Mouse (Mus musculus) adrenal gland, adult 2 months (tissue): Measurements from ENCODE around the gene Cdk1. TPM values are rescaled to one million over a fixed set of nuclear protein-coding genes. Genes with fewer than 3 reads are reported as not detected.

Source experiments
- DNase-seq: peaks from one replicate; pipeline ENCODE4 v3.0.0; 2021
- polyA plus RNA-seq: library from polyadenylated mRNA; depleted of rRNA; stranded (reverse); fragments of >200 nt; gene quantifications from 2 replicates; pipeline ENCODE4 v1.2.3, GENCODE M21; 2012; rRNA removed
- total RNA-seq, 2 experiments: library from RNA; stranded (reverse); gene quantifications; 2 replicates each; pipeline ENCODE4 v1.2.3; 2021

Gene Cdk1
- total and polyA plus RNA-seq, 3 experiments, result 3.6 to 6.2 (median 4.2) TPM

DNA sequence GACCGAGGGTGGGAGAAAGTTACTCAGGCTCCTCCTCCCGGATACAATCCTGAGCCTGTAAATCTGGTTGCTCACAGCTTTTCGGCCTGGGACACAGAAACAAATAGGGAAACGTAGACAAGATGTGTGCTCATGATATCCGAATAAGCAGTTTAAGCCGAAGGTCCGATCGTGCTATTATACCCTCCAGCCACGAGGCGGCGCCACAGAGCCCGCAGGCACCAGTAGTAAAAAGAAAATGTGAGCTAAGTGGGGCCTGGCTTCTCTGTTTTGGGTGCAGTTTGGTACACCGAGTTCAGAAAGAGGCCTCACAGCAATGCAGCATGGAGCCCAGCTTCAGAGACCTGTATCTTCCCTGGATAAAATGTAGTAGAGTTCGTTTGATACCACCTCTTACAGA is 46.5 kb downstream of the Cdk1 start:
- DNase-seq, result peak; percentile 40

DNA sequence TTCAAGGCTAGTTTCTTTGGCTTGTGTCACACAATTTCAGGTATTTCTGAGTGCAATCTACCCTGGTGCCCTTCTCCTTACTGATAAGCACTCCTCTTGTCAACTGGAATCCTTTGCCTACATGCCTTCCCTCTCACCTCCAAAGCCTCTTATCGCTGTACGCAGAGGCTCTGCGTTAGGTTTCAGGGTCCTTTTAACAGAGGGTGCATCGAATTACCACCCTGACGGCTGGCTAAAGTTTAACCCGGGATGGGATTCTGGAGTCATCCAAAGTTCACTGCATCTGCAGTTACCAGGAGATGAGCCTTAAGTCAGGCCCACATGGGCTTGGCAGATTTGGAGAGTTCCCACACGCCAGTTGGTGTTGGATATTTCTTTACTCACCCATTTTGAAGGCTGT is 47.1 kb downstream of the Cdk1 start:
- DNase-seq, result no peak

DNA sequence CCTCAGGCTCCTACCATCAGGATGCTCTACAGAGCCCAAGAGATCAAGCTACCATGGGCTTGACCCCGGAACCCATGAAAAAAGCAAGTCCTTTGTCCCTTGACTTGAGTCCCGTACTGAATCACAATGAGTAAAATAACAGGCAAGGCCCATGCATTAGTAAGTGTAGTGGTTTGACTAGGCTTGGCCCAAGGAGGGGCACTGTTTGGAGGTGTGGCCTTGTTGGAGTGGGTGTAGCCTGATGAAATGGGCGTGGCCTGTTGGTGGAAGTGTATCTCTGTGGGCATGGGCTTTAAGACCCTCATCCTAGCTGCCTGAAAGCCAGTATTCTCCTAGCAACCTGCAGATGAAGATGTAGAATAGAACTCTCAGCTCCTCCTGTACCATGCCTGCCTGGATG is 47.9 kb downstream of the Cdk1 start:
- DNase-seq, result no peak

DNA sequence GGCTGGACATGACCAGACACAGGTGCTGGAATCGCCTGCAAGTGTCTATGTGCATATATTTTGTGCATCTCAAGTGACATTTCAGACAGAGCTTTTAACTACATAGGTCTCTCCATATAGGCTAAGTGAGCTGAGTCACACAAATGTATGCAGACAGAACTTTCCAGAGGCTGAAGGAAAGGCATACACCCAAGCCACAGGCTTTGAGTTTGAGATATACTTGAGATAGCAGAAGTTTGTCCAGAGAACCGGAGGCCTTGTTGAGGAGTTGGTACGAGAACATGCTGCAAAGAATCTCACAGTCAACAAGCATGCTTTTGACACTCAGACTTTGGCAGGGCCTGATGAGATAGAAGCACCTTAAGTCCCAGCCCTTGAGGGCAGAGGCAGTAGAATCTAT is 50.1 kb downstream of the Cdk1 start:
- no peak for DNase-seq

DNA sequence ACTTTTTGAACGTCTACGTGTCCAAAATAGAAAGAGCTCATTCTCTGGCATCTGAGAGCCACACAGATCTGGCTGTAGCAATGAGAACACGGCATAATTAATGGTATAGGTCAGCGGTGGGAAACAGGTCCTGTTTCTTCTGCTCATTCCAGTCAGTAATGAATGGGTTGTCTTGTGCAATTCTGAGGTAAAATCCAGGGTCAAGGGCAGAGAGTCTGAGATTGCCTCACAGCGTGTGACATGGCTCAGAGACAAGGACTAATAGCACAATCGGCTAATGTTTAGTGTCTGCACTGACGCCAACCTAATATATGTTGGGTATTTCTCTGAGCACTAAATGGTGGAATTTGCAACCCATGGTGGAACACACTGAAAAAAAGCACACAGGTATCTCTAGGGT is 52.8 kb downstream of the Cdk1 start:
- DNase-seq, result peak; percentile 85

DNA sequence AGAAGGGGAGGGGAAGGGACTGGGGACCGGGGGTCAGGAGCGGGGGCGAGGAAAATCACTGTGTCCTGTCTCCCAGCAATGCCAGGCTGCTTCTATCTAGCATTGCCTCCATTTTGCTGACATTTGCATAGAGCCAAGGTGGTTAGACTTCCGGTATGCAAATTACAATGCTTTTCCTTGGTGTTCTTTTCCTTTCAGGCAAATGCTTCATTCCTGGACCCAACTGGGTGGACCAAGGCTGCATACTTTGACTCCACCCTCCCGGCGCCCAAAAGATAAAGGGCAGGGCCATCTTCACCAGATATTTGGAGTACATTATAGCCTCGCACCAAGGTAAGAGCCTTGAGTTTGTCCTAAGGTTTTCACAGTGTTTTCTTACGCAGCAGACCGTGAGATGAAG is 56.8 kb downstream of the Cdk1 start:
- no peak for DNase-seq

DNA sequence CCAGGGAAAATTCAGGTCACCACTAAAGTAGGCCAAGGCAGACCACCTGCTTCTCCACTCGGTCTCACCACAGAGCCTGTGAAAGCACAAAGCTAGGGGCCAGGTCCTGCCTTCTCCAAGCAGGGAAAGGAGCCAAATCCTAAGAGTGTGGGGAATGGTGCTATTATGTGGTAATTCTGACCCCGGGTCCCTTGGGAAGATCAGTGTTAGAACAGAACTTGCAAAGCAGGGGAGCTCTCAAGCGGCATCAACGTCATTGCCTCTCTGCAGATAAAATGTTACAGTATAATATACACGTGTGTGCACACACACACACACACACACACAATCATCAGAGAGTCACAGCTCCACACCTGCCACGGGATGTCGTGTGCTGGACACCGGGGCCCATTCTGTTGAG is 62.0 kb downstream of the Cdk1 start:
- DNase-seq, result no peak

DNA sequence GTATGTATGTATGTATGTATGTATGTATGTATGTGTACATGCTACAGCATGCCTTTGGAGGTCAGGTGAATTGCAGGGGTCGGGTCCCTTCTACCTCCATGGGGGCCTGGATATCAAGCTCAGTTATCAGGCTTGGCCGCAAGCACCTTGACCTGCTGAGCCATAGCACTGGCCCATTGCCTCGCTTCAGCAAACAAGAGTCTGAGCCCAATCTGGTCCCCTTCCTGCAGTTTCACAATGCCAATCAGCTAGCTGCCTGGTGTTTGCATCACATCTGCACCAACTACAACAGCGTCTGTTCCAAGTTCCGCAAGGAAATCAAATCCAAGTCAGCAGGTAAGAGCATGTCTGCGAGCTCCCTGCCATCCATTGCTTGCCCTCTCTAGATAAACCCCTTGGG is 64.0 kb downstream of the Cdk1 start:
- no peak for DNase-seq

DNA sequence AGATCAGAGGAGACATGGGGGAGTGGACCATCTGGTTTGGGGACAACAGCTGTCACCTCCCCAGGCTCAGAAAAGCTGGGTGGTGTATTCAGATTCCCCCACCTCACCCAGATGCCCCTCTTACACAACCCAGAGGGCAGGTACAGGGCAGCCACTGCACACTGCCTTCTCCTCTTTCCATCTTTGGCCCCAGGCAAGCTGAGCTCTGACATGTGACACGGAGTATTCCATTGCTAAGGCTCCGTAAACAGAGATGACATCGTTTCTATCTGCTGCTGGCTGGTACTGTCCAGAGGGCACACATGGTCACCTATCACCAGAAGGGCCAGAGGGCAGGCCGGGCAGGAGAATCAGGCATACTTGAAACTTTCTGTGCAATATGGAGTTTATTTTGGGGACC is 64.7 kb downstream of the Cdk1 start:
- DNase-seq, result no peak

DNA sequence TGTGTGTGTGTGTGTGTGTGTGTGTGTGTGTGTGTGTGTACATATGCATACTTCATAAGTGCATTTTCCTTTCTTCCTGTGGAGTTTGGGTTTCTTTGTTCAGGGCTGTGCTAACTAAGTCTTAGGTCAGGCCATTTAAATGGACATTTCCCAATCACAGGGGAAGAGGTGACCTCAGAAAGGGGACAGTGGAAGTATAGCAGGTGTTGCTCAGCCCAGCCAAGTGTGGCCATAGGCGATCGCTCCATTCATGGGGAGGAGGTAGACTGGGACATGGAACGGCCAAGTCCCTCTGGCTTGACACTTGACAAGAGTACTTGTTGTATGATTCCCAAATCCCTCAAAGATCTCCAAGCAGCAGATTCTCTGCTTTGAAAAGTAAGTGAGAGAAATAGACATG is 65.8 kb downstream of the Cdk1 start:
- DNase-seq, result no peak

Other genes with a start within 250 kb of the Cdk1 start
- gene Rhobtb1, start 201.5 kb downstream of the Cdk1 start, total RNA-seq, result 10 to 100 TPM in 1 of 2 experiments, 1 to 10 TPM in 1; 8.6 to 11.9 TPM
- 3.1 and 6.6 TPM in 2 replicates for gene Rhobtb1, start 201.5 kb downstream of the Cdk1 start, polyA plus RNA-seq
- gene A930033H14Rik, start 139.8 kb downstream of the Cdk1 start, total RNA-seq, result 1 to 10 TPM; 2.0 to 2.5 TPM
- gene A930033H14Rik, start 139.8 kb downstream of the Cdk1 start, polyA plus RNA-seq, result 1.5 and 1.7 TPM in 2 replicates
- gene Ank3, start 45.8 kb upstream of the Cdk1 start, total RNA-seq, result 10 to 100 TPM; 10.2 to 12.9 TPM
- gene Ank3, start 45.8 kb upstream of the Cdk1 start, polyA plus RNA-seq, result 0.79 and 0.83 TPM in 2 replicates